Mouse (Mus musculus) thymus, adult 2 months (tissue): ENCODE measurements at regions not wholly inside any gene's neighbourhood (a gene's known extent, or its start where the extent isn't known, plus 50 kb on each side); places are given as distances from the start of the nearest gene placed in this dataset.
A peak's percentile ranks its signal among the peaks of the same experiment; 100 is the strongest.
"Not testable (repeated sequence)": the region's sequence is repeated elsewhere in the genome, so short reads cannot be mapped to it uniquely, and the experiment has no call there.

ENCODE experiments used
- DNase-seq: peaks from one replicate; pipeline ENCODE4 v3.0.0; 2021
- H3K27ac ChIP-seq: fragments of 200-500 bp; 2 replicates; pipeline ENCODE4 v1.5.1; 2012; ENCODE audit warnings: low read length, control low read depth; ENCODE audit not compliant: control insufficient read depth, insufficient read depth
- H3K27me3 ChIP-seq: fragments of 200-500 bp; 2 replicates; pipeline ENCODE4 v1.6.1; 2012; ENCODE audit warnings: mild to moderate bottlenecking, low read length, moderate library complexity, mixed read lengths; ENCODE audit not compliant: control insufficient read depth, insufficient read depth
- H3K36me3 ChIP-seq: fragments of 200-500 bp; 2 replicates; pipeline ENCODE4 v1.6.1; 2012; ENCODE audit warnings: mild to moderate bottlenecking, low read length, moderate library complexity; ENCODE audit not compliant: control insufficient read depth, insufficient read depth
- H3K4me1 ChIP-seq: fragments of 200-500 bp; replicated peaks from 2 replicates; pipeline ENCODE4 v1.6.1; 2012; ENCODE audit warnings: low read length; ENCODE audit not compliant: control insufficient read depth, insufficient read depth
- H3K4me3 ChIP-seq: fragments of 200-500 bp; 2 replicates; pipeline ENCODE4 v1.5.1; 2012; ENCODE audit warnings: mild to moderate bottlenecking, low read length, control low read depth, moderate library complexity; ENCODE audit not compliant: control insufficient read depth, insufficient read depth
- CTCF ChIP-seq: fragments of 200-500 bp; IDR thresholded peaks from 2 replicates; pipeline ENCODE4 v1.5.1; 2012; ENCODE audit warnings: mild to moderate bottlenecking, control low read depth, low read length, moderate library complexity, borderline replicate concordance; ENCODE audit not compliant: control insufficient read depth, poor library complexity, insufficient read depth; ENCODE audit errors: extremely low read depth
- POLR2A ChIP-seq: fragments of 200-500 bp; IDR thresholded peaks from 2 replicates; pipeline ENCODE4 v1.6.1; 2012; ENCODE audit warnings: mild to moderate bottlenecking, low read length, control low read depth, moderate library complexity; ENCODE audit not compliant: control insufficient read depth, poor library complexity, insufficient read depth; ENCODE audit errors: extremely low read depth
- WGBS: fragments of 180-500 bp; shearing (Covaris S2); methylation state at CpG from one replicate; pipeline ENCODE4 v1.1.7; 2018; 5-methylcytosine and 5-hydroxymethylcytosine counted together

- Histone ChIP-seq H3K27me3 (no peaks in the 10 kb centered on the region), H3K36me3 (no peaks in the 10 kb centered on the region), H3K27ac (no peak overlapping the region), H3K4me1 (peaks cover 12% of the 10 kb centered on the region), H3K4me3 (peak overlapping the region; percentile 32; the same call in 1 of the 2 replicates)
- TF ChIP-seq POLR2A (no peak), CTCF (peak; percentile 86)
- DNase-seq: peak; percentile 90
- 7% methylated on average over 18 of the region's 18 CpGs for WGBS
These were observed 88.4 kb upstream of the Rpl34 start for GRCm38 (mm10) chr3:130818467-130819030.

DNA sequence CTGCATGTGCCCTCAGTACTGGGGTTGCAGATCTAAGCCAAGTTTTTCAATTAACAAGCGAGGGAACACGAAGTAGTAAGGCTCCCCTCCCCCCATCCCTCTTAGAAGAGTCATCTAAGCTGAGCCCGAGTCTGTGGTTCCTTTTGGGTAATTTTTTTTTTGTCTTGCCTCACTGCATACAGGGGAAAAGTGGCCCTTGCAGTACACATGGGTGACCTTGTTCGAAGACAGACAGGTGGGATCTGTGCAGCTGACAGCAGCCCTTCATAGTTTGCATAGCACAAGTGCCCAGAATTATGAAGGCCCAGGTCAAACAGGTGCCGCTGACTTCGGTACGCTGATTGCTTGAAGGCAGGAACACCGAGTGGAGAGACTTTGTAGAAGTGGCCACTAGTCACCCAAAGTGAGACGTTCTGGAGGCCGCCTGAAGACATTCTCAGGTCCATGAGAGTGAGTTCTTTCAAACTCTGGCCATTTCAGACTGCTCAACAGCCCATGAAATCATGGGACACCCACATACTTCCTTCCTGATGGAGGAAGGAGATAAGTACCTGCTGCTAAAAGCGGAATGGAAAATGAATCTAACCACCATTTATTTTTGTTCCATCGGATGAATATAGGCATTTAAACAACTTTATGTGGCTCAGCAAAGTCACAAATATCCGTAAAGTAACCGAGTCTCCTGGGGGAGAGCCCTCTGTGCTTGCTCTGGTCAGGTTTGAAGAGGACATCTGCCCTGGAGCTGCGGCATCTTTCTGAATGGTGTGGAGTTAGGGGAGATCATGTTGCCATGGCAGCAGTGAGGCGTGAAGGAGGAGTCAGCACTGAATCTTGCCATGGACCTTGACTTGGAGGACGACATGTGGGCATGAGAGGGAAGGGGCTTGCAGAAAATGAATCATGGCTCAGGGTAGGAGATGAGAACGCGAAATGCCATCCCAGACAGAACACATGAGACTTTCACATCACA is 79.8 kb upstream of the Rpl34 start:
- DNase-seq: peak; percentile 47
- no peak for TF ChIP-seq POLR2A
- TF ChIP-seq CTCF: no peak
- no peak overlapping the region for H3K4me3 ChIP-seq

DNA sequence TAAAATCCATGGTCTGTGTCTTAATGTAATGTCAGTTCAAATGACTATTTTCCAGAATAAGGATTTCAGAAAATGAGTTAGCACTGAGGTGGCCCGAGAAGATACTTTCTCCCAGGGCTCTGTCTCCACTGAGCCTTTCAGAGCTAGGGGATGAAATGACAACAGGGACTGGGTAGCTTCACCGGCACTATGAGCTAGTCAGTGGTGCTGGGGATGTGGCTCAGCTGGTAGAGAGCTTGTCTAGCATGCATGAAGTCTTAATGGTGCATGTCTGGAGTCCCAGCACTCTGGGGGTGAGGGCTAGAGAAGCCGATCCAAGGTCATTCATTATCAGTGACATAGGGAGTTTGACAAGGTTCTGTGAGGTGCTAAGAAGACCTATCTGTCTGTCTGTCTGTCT is 75.1 kb upstream of the Rpl34 start:
- H3K27ac ChIP-seq: no peak overlapping the region
- H3K27me3 ChIP-seq: no peaks in the 10 kb centered on the region
- WGBS: 95% methylated on average over 3 of the region's 3 CpGs
- peaks cover 26% of the 10 kb centered on the region for H3K4me1 ChIP-seq
- no peak for TF ChIP-seq POLR2A
- no peak for TF ChIP-seq CTCF
- DNase-seq: no peak
- no peak overlapping the region for H3K4me3 ChIP-seq
- H3K36me3 ChIP-seq: no peaks in the 10 kb centered on the region

More for the DNA sequence above, 79.8 kb upstream of the Rpl34 start:
- no peaks in the 10 kb centered on the region for H3K36me3 ChIP-seq
- 16% methylated on average over 19 of the region's 19 CpGs for WGBS
- H3K27me3 ChIP-seq: no peaks in the 10 kb centered on the region
- H3K27ac ChIP-seq: peak overlapping the region; percentile 75
- H3K4me1 ChIP-seq: peaks cover 25% of the 10 kb centered on the region

DNA sequence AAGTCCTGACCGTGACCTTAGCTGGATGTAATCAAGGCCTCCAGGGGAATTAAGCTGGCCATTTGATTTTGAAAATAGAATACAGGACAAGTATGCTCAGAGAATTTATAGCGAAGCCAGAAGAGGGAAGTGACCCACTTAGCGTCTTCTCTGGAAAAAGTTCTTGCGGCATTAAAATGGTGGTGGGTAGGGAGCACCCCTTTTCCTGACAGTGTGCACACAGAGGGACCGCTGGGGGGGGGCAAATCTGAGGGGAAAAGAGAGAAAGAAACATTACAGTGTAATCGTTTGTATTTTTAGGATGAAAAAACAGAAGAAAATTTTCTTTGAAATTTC is 74.1 kb upstream of the Rpl34 start:
- Histone ChIP-seq H3K4me1 (peaks cover 18% of the 10 kb centered on the region), H3K36me3 (no peaks in the 10 kb centered on the region), H3K4me3 (no peak overlapping the region), H3K27ac (no peak overlapping the region), H3K27me3 (no peaks in the 10 kb centered on the region)
- TF ChIP-seq POLR2A (no peak), CTCF (no peak)
- WGBS: 7% methylated on average over 6 of the region's 6 CpGs
- DNase-seq: no peak

DNA sequence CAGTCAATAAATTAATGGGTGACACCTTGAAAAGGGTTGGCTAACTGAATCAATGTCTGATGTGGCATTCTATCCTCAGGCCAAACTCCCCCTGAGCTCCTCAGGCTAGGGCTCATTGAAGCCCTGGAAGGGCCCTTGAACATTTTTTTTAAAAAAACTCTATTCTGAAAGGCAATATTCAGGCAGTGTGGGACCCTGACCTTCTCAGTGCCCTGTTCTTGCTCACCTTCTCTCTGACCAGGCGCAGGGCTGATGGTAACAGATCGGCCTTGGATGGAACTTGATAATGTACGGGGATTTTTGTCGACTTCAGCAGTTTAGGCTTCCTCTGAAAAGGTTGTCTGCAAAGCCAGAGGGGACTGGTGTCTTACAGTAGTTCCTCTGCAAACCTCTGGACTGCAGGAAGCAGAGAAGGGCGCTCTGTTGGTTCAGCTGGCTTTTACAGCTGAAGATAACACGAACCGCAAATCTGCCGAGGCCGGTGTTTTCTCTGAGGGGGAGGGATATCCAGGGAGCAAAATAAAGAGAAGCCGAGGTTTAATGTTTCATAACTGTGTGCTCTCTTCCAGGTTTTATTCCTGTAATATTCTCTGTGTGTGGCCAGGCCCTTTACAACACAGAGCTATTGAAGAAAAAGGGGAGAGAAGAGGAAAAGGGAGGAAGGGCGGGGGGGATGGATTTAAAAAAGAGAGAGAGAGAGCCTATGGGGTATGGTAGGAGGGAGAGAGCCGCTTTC is 73.6 kb upstream of the Rpl34 start:
- DNase-seq: no peak
- TF ChIP-seq POLR2A: no peak
- no peak for TF ChIP-seq CTCF
- H3K4me3 ChIP-seq: no peak overlapping the region
- no peak overlapping the region for H3K27ac ChIP-seq
- H3K4me1 ChIP-seq: peaks cover 18% of the 10 kb centered on the region
- H3K36me3 ChIP-seq: no peaks in the 10 kb centered on the region
- no peaks in the 10 kb centered on the region for H3K27me3 ChIP-seq
- 13% methylated on average over 12 of the region's 12 CpGs for WGBS

GRCm38 (mm10) chr3:130800016-130800415 is 69.8 kb upstream of the Rpl34 start:
- H3K36me3 ChIP-seq: no peaks in the 10 kb centered on the region
- WGBS: 39% methylated on average over 2 of the region's 2 CpGs
- H3K4me3 ChIP-seq: no peak overlapping the region

DNA sequence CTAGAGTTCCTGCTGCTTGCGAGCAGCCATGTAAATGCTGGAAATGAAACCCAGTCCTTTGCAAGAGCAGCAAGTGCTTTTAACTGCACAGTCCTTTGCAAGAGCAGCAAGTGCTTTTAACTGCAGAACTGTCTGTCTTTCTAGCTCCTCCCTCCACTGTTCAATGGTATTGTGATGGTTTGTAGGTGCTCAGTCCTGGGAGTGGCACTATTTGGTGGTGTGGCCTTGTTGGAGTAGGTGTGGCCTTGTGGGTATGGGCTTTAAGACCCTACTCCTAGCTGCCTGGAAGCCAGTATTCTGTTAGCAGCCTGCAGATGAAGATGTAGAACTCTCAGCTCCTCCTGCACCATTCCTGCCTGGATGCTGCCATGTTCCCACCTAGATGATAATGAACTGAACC is 67.8 kb upstream of the Rpl34 start:
- H3K36me3 ChIP-seq, H3K4me1 ChIP-seq, H3K27ac ChIP-seq, H3K27me3 ChIP-seq, DNase-seq, H3K4me3 ChIP-seq: not testable (repeated sequence)
- WGBS: 87% methylated on average over 1 of the region's 1 CpGs

More at GRCm38 (mm10) chr3:130800016-130800415, 69.8 kb upstream of the Rpl34 start:
- no peaks in the 10 kb centered on the region for H3K27me3 ChIP-seq
- H3K27ac ChIP-seq: no peak overlapping the region
- H3K4me1 ChIP-seq: peaks cover 23% of the 10 kb centered on the region
- TF ChIP-seq POLR2A (no peak), CTCF (no peak)
- DNase-seq: no peak
